Mouse (Mus musculus): ENCODE measurements around the gene Hsf4.
A peak's percentile ranks its signal among the peaks of the same experiment; 100 is the strongest.

Hsf4 gene

GRCm38 (mm10) chr8:105305211-105306145 is 35.9 kb downstream of the Hsf4 start, which contains the start of gene Elmo3:
Gene Elmo3 (plus strand): TSS chr8:105305601.
- DNase-seq (ENCODE audit: low spot score in 2 of 2), result peak in 1 of 2 experiments; percentile 57

- DNase-seq (ENCODE audit: low spot score in 2 of 2), result no peak
These were observed 36.6 kb downstream of the Hsf4 start for GRCm38 (mm10) chr8:105306146-105306691.

- no peak for DNase-seq (ENCODE audit: low spot score in 2 of 2)
These were observed 38.1 kb downstream of the Hsf4 start for GRCm38 (mm10) chr8:105307670-105308069.

DNA sequence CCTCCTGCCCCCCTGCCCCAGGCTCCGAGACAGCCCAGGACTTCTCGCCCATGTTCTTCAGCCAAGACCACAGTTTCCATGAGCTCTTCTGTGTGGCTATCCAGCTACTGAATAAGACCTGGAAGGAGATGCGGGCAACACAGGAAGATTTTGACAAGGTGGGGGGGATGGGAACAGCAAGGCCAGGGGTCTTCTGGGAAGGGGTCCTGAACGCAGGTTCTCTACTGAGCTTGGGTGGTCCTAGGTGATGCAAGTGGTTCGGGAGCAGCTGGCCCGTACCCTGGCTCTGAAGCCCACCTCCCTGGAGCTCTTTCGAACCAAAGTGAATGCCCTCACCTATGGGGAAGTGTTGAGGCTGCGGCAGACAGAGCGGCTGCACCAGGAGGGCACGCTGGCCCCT is 38.8 kb downstream of the Hsf4 start:
- no peak for DNase-seq (ENCODE audit: low spot score in 2 of 2)

- no peak for DNase-seq (ENCODE audit: low spot score in 2 of 2)
These were observed 39.7 kb downstream of the Hsf4 start for GRCm38 (mm10) chr8:105309142-105309847.

DNA sequence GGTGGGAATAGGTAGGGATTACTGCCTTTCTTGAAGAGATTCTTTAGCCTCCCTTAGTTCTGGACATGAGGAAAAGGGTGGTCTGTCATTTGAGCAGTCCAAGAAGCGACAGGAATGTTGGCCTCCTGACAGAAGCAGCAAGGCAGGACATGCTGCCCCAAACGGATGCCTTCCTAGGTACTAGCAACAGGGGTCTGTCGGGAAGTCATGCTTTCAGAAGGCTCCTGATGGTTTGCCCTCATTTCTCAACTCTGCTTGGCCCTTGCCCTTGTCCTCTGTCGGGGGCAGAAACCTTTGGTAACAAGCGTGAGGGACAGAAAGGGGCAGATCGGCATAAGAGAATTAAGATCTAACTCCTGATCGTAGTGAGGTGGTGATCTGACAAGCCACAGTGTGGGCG is 40.5 kb downstream of the Hsf4 start:
- DNase-seq (ENCODE audit: low spot score in 2 of 2), result no peak

DNA sequence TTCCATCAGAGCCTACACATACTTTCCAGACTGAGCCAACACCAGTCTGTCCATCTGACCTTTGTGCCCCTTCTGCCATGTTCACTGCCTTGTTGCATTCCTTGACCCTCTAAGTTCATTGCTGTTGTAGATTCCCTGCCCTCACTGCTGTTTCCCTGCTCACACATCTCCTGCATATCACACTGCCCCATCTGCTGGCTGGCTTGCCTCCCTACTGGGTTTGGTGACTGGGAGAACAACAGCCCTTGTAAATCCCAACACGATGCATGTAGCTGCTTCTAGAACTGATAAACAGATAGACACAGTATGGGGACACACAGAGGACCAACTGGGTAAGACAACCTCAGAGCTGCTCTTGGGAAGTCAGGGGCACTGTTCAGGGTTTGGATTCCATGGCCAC is 42.1 kb downstream of the Hsf4 start:
- no peak for DNase-seq (ENCODE audit: low spot score in 2 of 2)

GRCm38 (mm10) chr8:105312891-105313481 is 43.4 kb downstream of the Hsf4 start:
- DNase-seq (ENCODE audit: low spot score in 2 of 2), result no peak

DNA sequence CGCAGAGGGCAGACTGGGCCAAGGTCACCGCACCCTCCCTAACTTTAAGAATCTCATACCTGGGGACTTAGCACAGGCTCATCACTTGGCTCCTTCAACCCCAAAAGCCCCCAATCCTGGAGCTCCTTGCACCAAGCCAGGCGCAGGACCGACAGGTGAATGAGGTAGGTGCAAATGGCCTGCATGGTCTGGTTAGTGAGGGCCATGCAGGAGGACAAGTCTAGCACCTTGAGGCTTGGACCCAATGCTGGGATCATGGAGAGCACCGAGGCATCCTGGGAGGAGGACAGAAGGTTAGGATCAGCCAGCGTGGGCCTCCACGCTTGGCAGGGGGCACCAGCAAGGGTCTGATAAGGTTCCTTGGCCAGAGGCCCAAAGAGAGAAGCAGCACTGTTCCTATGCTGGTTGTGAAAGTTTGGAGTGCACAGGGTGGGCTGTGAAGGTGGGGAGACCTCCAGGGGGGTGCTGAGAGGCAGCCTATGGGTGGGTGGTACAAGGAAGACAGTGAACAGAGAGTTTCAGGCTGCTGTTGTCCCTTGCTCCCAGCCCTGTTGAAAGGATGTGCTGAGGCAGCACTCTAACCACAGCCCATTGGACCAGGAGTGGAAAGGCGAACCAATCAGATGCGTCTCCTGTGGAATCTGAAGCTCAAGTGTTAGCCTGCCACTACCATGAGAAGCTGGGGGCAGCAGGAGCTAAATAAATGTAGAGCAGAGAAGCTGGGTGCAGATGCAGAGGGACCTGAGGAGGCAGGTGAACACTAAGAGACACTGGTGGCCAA is 44.2 kb downstream of the Hsf4 start:
- no peak for DNase-seq (ENCODE audit: low spot score in 2 of 2)

DNA sequence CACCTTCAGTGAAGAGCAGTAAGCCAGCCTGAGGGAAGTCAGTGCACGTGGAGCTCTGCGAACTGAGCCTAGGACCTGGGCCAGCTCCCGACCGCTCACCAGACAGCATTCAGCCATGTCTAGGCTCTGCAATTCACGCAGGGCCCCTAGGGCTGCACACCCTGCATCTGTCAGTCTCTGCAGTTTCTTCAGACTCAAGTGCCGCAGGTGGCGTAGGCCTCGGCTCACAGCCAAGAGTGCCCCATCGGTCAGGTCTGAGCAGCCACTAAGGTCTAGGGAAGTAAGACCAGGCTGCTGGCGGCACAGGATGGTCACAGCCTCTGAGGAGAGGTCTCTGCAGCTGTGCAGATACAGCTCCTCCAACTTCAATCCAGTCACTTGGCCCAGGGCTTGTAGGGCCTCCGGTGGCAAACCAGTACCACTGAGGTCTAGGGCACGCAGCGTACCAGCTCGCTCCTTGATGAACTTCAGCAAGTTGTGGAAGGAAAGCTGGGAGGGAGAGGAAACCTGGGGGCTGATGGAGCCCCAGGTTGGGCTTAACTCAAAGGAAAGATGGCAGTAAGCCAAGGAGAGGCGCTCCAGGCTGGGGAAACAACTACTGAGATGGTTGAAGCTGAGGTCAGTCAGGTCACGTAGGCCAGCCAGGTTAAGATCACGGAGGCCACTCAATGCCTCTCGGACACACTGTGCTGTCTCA is 45.6 kb downstream of the Hsf4 start:
- no peak for DNase-seq (ENCODE audit: low spot score in 2 of 2)

- no peak for DNase-seq (ENCODE audit: low spot score in 2 of 2)
These were observed 48.3 kb downstream of the Hsf4 start for GRCm38 (mm10) chr8:105317941-105318340.

DNA sequence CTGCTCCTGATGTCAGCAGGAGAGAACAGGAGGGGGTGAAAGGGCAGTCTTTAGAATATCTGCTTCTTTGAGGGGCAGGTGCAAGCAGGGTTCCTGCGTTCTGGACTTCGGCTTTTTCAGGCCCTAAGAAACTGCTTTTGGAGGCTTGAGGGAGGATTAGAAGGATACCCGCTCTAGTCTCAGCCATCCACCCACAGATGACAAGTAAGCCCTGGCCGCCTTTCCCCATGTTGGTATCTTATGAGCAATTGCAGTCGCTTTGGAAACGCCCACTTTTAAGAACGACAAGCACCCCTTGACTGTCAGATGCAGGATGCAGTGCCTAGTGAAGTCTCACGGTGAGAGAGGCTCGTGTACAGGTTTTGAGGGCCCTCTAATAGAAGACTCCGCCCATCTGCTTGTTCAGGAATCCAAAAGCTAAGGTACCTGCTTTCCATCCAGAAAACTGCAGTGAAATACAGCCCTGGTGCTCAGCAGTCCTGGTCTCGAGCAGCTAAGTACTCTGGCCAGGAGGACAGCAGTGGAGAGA is 49.1 kb downstream of the Hsf4 start:
- DNase-seq (ENCODE audit: low spot score in 2 of 2), result no peak

- no peak for DNase-seq (ENCODE audit: low spot score in 2 of 2)
These were observed 53.6 kb downstream of the Hsf4 start for GRCm38 (mm10) chr8:105323183-105323582.
